Mouse (Mus musculus) frontal cortex, adult 2 months (tissue): ENCODE measurements at regions not wholly inside any gene's neighbourhood (a gene's known extent, or its start where the extent isn't known, plus 50 kb on each side); places are given as distances from the start of the nearest gene placed in this dataset.

Experiments used
- DNase-seq, 2 experiments: peaks; one replicate each; pipeline ENCODE4 v3.0.0; 2022; ENCODE audit warnings: low spot score in 1 of 2; ENCODE audit errors: extremely low spot score in 1 of 2

DNA sequence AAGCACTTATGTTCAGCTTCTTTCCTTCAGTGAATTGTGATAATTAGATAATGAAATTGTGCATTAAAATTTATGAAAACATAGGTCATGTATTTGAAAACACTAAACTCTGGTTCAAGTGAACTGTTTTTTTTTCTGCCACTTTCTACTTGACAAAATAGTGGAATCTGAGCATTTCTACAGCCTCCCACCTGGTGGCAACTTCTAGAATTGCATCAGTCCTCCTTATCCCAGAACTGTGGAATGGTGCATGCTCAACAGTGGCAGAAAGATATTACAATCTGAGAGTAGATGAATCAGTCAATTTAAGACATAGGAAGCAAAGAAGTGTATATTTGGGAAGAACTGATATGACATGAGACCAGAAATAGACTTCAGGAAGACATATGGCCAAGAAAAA, 84.1 kb upstream of the Gm28269 start:
- peak in 1 of 2 experiments; percentile 42 for DNase-seq

DNA sequence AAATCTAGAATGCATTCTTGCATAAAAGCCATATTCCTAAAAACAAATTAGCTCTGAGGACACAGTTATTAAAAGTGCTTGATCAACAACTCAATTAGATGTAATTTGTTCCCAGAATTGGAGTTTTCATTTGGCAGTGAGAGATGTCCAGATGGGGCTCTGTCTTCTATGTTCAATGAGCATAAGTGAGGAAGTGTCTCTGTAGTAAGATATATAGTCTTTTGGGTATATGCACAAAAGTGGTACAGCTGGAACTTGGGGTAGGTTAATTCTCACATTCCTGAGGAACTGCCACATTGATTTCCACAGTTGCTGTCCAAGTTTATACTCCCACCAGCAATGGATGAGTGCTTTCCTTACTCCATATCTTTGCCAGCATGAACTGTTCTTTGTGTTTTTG, 64.3 kb upstream of the Gm28269 start:
- DNase-seq: no peak

DNA sequence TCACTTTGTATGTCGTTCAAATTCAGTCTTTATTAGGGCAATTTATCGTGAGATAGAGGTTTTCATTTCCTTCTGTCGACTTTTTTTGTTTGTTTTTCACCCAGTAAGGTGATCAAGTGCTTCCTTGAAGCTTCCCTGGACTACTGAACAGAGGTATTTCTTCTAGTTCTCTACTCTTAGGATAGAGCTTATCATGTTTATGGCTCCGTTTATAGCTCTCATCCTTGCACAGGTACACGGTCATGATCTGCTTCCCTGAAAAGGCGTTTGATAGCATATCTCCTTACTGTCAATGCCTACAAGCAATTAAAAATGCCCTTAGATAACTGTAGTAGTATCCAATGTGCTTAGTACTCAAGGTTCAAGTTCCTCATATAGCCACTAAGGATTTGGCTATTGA, 56.9 kb upstream of the Gm28269 start:
- no peak for DNase-seq
